Mouse (Mus musculus) liver, embryonic 11.5 days (tissue): ENCODE measurements around the gene St3gal4. TPM values are rescaled to one million over a fixed set of nuclear protein-coding genes. Genes with fewer than 3 reads are reported as not detected.

ENCODE experiments used
- ATAC-seq: fragments of 200-750 bp; cut with Nextera tagmentation; replicated peaks from 2 replicates; pipeline ENCODE4 v1.8.0; 2017; ENCODE audit warnings: moderate number of reproducible peaks, mild to moderate bottlenecking, moderate TSS enrichment, moderate library complexity; ENCODE audit not compliant: low FRiP score
- DNase-seq: peaks from one replicate; pipeline ENCODE4 v3.0.0-alpha.2; 2017; ENCODE audit warnings: low spot score
- H3K27ac ChIP-seq: fragments of 300-500 bp; sonication (generic); 2 replicates; pipeline ENCODE4 v1.5.1; 2014; ENCODE audit warnings: mild to moderate bottlenecking, low read depth, low read length, control low read depth
- H3K27me3 ChIP-seq: fragments of 300-500 bp; sonication (generic); replicated peaks from 2 replicates; pipeline ENCODE4 v1.6.1; 2014; ENCODE audit warnings: low read length, mixed read lengths; ENCODE audit not compliant: control insufficient read depth, insufficient read depth
- H3K36me3 ChIP-seq: fragments of 300-500 bp; sonication (generic); 2 replicates; pipeline ENCODE4 v1.6.1; 2014; ENCODE audit warnings: mild to moderate bottlenecking, low read length, moderate library complexity, mixed read lengths; ENCODE audit not compliant: control insufficient read depth, insufficient read depth
- H3K4me1 ChIP-seq: fragments of 300-500 bp; sonication (generic); replicated peaks from 2 replicates; pipeline ENCODE4 v1.6.1; 2014; ENCODE audit warnings: low read length, mixed read lengths; ENCODE audit not compliant: control insufficient read depth, insufficient read depth
- H3K4me2 ChIP-seq: fragments of 300-500 bp; sonication (generic); 2 replicates; pipeline ENCODE4 v1.6.1; 2014; ENCODE audit warnings: mild to moderate bottlenecking, control low read depth, moderate library complexity
- H3K4me3 ChIP-seq: fragments of 300-500 bp; sonication (generic); 2 replicates; pipeline ENCODE4 v1.5.1; 2014; ENCODE audit warnings: low read depth, low read length, control low read depth
- H3K9ac ChIP-seq: fragments of 300-500 bp; sonication (generic); 2 replicates; pipeline ENCODE4 v1.6.1; 2014; ENCODE audit warnings: low read depth, low read length, control low read depth
- H3K9me3 ChIP-seq: fragments of 300-500 bp; sonication (generic); 2 replicates; pipeline ENCODE4 v1.6.1; 2016; ENCODE audit warnings: low read length, inconsistent platforms, mixed read lengths; ENCODE audit not compliant: control insufficient read depth
- WGBS: fragments of 180-500 bp; shearing (Covaris S2); extraction: QIAGEN DNeasy Blood & Tissue Kit; methylation state at CpG from one replicate; pipeline ENCODE4 v1.1.7; 2014; 5-methylcytosine and 5-hydroxymethylcytosine counted together
- polyA plus RNA-seq: library from polyadenylated mRNA; unstranded; fragments of >200 nt; fragmentation: Nextera tagmentation; extraction: Ambion mirVana; gene quantifications from 2 replicates; pipeline ENCODE4 v1.2.1, GENCODE M21; 2014

Gene St3gal4
- polyA plus RNA-seq, 1 experiment from 2014 or later = 34.8 TPM

GRCm38 (mm10) chr9:35017563-35017962 lies 101.5 kb downstream of the St3gal4 start:
- ATAC-seq (0 out of 2 replicates have a peak, but pooled peaks have one; percentile 10), DNase-seq (no peak)
- H3K27me3 ChIP-seq = peaks cover 13% of the 10 kb centered on the region
- no peak overlapping the region for H3K27ac ChIP-seq
- peak overlapping the region; percentile 25; the same call in 1 of the 2 replicates for H3K4me2 ChIP-seq
- H3K4me3 ChIP-seq = no peak overlapping the region
- no peak overlapping the region for H3K9ac ChIP-seq
- H3K9me3 ChIP-seq = no peaks in the 10 kb centered on the region
- WGBS = 12% methylated on average over 13 of the region's 13 CpGs
- no peaks in the 10 kb centered on the region for H3K36me3 ChIP-seq
- H3K4me1 ChIP-seq = no peaks in the 10 kb centered on the region; the same call in 1 of the 2 replicates

- Histone ChIP-seq H3K36me3 (no peaks in the 10 kb centered on the region), H3K9ac (no peak overlapping the region), H3K4me2 (no peak overlapping the region), H3K4me3 (no peak overlapping the region), H3K27ac (no peak overlapping the region), H3K4me1 (no peaks in the 10 kb centered on the region; the same call in 1 of the 2 replicates), H3K27me3 (peaks cover 13% of the 10 kb centered on the region), H3K9me3 (no peaks in the 10 kb centered on the region)
- DNase-seq (no peak), ATAC-seq (no peak)
- 30% methylated on average over 4 of the region's 4 CpGs for WGBS
These were observed 102.3 kb downstream of the St3gal4 start for GRCm38 (mm10) chr9:35016762-35017161.

GRCm38 (mm10) chr9:35007697-35008341 lies 111.2 kb downstream of the St3gal4 start:
- Histone ChIP-seq H3K36me3 (no peaks in the 10 kb centered on the region), H3K4me3 (no peak overlapping the region), H3K9me3 (no peaks in the 10 kb centered on the region), H3K27ac (no peak overlapping the region), H3K9ac (no peak overlapping the region), H3K27me3 (no peaks in the 10 kb centered on the region), H3K4me1 (no peaks in the 10 kb centered on the region), H3K4me2 (no peak overlapping the region)
- DNase-seq (no peak), ATAC-seq (no peak)
- 78% methylated on average over 14 of the region's 14 CpGs for WGBS

GRCm38 (mm10) chr9:35004113-35004512 lies 115.0 kb downstream of the St3gal4 start:
- no peaks in the 10 kb centered on the region for H3K9me3 ChIP-seq
- no peak overlapping the region for H3K4me2 ChIP-seq
- no peak overlapping the region for H3K9ac ChIP-seq
- no peaks in the 10 kb centered on the region for H3K36me3 ChIP-seq
- no peak overlapping the region for H3K27ac ChIP-seq
- H3K4me1 ChIP-seq = no peaks in the 10 kb centered on the region
- no peak for DNase-seq
- no peak for ATAC-seq
- H3K4me3 ChIP-seq = no peak overlapping the region
- no peaks in the 10 kb centered on the region for H3K27me3 ChIP-seq
- WGBS = 87% methylated on average over 4 of the region's 4 CpGs

GRCm38 (mm10) chr9:34997880-34998865 lies 120.9 kb downstream of the St3gal4 start:
- WGBS = 40% methylated on average over 9 of the region's 9 CpGs
- Histone ChIP-seq H3K36me3 (no peaks in the 10 kb centered on the region), H3K9me3 (no peaks in the 10 kb centered on the region), H3K9ac (no peak overlapping the region), H3K4me3 (no peak overlapping the region), H3K4me2 (no peak overlapping the region), H3K27me3 (no peaks in the 10 kb centered on the region), H3K4me1 (no peaks in the 10 kb centered on the region), H3K27ac (no peak overlapping the region)
- DNase-seq (no peak), ATAC-seq (no peak)

Other genes starting within 250 kb of the St3gal4 start
- 90.9 and 95.2 TPM in 2 replicates for gene Dcps, start 56.8 kb upstream of the St3gal4 start, polyA plus RNA-seq
- 98.7 and 108 TPM in 2 replicates for gene Srpr, start 80.9 kb upstream of the St3gal4 start, polyA plus RNA-seq
- 10.5 and 11.0 TPM in 2 replicates for gene Tirap, start 81.0 kb upstream of the St3gal4 start, polyA plus RNA-seq
- gene Foxred1, start 91.8 kb upstream of the St3gal4 start, polyA plus RNA-seq = 55.4 and 57.2 TPM in 2 replicates
- gene Fam118b, start 148.5 kb upstream of the St3gal4 start, polyA plus RNA-seq = 30.4 and 31.3 TPM in 2 replicates
- 34.6 and 36.3 TPM in 2 replicates for gene Rpusd4, start 148.6 kb upstream of the St3gal4 start, polyA plus RNA-seq